Mouse (Mus musculus) lung, embryonic 15.5 days (tissue): Measurements from ENCODE around the gene Phactr1. TPM values are rescaled to one million over a fixed set of nuclear protein-coding genes. Genes with fewer than 3 reads are reported as not detected.

Experiments
- ATAC-seq: fragments of 200-750 bp; cut with Nextera tagmentation; 2 replicates; pipeline ENCODE4 v1.8.0; 2017; ENCODE audit warnings: moderate number of reproducible peaks, borderline replicate concordance; ENCODE audit not compliant: low FRiP score, low TSS enrichment; ENCODE audit errors: extremely low read depth
- H3K27ac ChIP-seq: fragments of 300-500 bp; sonication (generic); 2 replicates; pipeline ENCODE4 v1.5.1; 2015; ENCODE audit warnings: moderate library complexity, mild to moderate bottlenecking, inconsistent platforms
- H3K27me3 ChIP-seq: fragments of 300-500 bp; sonication (generic); 2 replicates; pipeline ENCODE4 v1.6.1; 2015; ENCODE audit warnings: inconsistent platforms
- H3K36me3 ChIP-seq: fragments of 300-500 bp; sonication (generic); 2 replicates; pipeline ENCODE4 v1.6.1; 2015; ENCODE audit warnings: inconsistent platforms
- H3K4me1 ChIP-seq: fragments of 300-500 bp; sonication (generic); 2 replicates; pipeline ENCODE4 v1.6.1; 2015; ENCODE audit warnings: inconsistent platforms
- H3K4me2 ChIP-seq: fragments of 300-500 bp; sonication (generic); 2 replicates; pipeline ENCODE4 v1.6.1; 2015; ENCODE audit warnings: inconsistent platforms, mild to moderate bottlenecking, moderate library complexity
- H3K4me3 ChIP-seq: fragments of 300-500 bp; sonication (generic); 2 replicates; pipeline ENCODE4 v1.5.1; 2015; ENCODE audit warnings: mild to moderate bottlenecking, inconsistent platforms
- H3K9ac ChIP-seq: fragments of 300-500 bp; sonication (generic); 2 replicates; pipeline ENCODE4 v1.6.1; 2015; ENCODE audit warnings: inconsistent platforms
- H3K9me3 ChIP-seq: fragments of 300-500 bp; sonication (generic); 2 replicates; pipeline ENCODE4 v1.6.1; 2016; ENCODE audit warnings: inconsistent platforms
- WGBS: fragments of 180-500 bp; shearing (Covaris S2); methylation state at CpG from one replicate; pipeline ENCODE4 v1.1.7; 2015; 5-methylcytosine and 5-hydroxymethylcytosine counted together
- polyA plus RNA-seq: library from polyadenylated mRNA; unstranded; fragments of >200 nt; fragmentation: Nextera tagmentation; extraction: Ambion mirVana; gene quantifications from 2 replicates; pipeline ENCODE4 v1.2.1, GENCODE M21; 2015

Gene Phactr1
- polyA plus RNA-seq, 1 experiment from 2014 or later = 6.4 TPM

DNA sequence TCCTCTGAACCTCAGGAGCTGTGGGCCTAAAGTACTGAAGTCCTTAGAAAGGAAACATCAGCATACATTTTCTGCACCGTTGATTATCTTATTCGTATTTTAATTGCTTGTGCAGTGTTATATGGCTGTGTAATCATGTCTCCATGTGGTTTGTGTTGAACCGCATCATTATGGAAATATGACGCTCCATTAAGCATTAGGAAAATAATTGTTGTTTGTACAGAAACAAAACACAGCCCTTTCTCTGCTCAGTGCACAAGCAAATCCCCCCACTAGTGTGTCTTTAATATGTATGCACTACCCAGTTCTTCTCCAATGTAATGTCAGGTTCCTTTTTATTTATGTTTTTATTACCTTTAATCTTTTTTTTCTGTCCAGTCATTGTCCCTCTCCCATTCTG lies 333.6 kb downstream of the Phactr1 start:
- ATAC-seq = no peak
- no peaks in the 10 kb centered on the region for H3K36me3 ChIP-seq
- no peak overlapping the region for H3K9ac ChIP-seq
- H3K9me3 ChIP-seq = no peaks in the 10 kb centered on the region
- H3K27ac ChIP-seq = no peak overlapping the region
- no peak overlapping the region for H3K4me2 ChIP-seq
- WGBS = 84% methylated on average over 4 of the region's 4 CpGs
- H3K27me3 ChIP-seq = no peaks in the 10 kb centered on the region
- H3K4me3 ChIP-seq = no peak overlapping the region
- H3K4me1 ChIP-seq = peaks cover 13% of the 10 kb centered on the region

DNA sequence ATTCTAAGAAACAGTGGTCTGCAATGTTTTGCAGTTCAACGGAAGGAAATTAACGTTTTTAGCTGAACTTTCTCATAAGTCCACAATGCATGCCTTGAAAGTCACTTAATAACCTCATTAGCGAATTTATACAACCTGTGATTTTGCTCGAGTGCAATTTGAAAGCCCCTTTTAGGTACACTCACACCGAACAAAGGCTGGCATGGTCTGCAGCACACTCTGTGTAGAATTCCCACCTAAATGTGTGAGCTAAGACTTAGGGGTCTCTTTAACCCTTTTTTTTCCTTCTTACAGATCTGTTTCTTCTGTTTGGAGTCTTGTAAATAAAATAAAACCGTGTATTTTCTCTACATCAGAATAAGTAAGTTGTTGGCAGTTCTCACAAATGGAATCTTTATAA lies 335.3 kb downstream of the Phactr1 start:
- peaks cover 8% of the 10 kb centered on the region; the same call in 1 of the 2 replicates for H3K4me1 ChIP-seq
- H3K9me3 ChIP-seq = no peaks in the 10 kb centered on the region
- no peak for ATAC-seq
- no peak overlapping the region for H3K4me2 ChIP-seq
- no peak overlapping the region for H3K4me3 ChIP-seq
- 77% methylated on average over 6 of the region's 6 CpGs for WGBS
- H3K36me3 ChIP-seq = no peaks in the 10 kb centered on the region
- H3K9ac ChIP-seq = no peak overlapping the region
- no peak overlapping the region for H3K27ac ChIP-seq
- no peaks in the 10 kb centered on the region for H3K27me3 ChIP-seq

DNA sequence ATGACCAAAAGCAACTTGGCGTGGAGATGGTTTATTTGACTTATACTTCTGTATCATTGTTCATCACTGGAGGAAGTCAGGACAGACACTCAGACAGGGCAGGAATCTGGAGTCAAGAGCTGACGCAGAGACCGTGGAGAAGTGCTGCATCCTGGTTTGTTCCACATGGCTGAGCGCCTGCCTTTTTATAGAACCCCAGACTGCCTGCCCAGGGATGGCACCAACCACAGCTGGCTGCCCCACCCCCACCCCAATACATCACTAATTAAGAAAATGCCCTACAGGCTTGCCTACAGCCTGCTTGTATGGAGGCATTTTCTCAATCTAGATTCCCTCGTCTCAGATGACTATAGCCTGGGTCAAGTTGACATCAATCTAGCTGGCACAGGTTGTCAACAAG lies 338.4 kb downstream of the Phactr1 start:
- Histone ChIP-seq H3K9me3 (no peaks in the 10 kb centered on the region), H3K27ac (no peak overlapping the region), H3K36me3 (no peaks in the 10 kb centered on the region), H3K9ac (no peak overlapping the region), H3K27me3 (no peaks in the 10 kb centered on the region), H3K4me3 (no peak overlapping the region), H3K4me1 (no peaks in the 10 kb centered on the region), H3K4me2 (no peak overlapping the region)
- 66% methylated on average over 5 of the region's 5 CpGs for WGBS
- ATAC-seq = no peak

DNA sequence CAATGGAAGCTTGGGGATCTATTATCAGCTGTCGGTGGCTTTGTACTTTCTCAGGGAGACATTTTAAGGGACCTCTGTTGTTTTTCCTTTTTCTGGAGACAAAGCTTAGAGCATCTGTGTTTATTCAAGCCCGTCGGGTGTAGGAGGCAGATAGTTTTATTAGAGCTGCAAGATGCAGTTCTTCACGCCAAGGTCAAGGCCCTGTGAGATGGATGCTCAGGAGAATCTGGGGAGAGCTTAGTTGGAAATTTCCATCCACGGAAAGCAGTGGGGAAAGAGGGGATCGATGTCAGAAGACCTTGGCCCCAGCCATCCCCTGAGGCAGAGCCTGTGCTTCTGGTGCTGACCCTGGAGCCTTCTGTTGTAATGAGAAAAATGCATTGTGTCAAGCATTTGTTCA lies 340.6 kb downstream of the Phactr1 start:
- H3K4me3 ChIP-seq = no peak overlapping the region
- ATAC-seq = no peak
- H3K9me3 ChIP-seq = no peaks in the 10 kb centered on the region
- no peak overlapping the region for H3K27ac ChIP-seq
- no peaks in the 10 kb centered on the region for H3K27me3 ChIP-seq
- H3K9ac ChIP-seq = no peak overlapping the region
- no peak overlapping the region for H3K4me2 ChIP-seq
- no peaks in the 10 kb centered on the region for H3K36me3 ChIP-seq
- H3K4me1 ChIP-seq = no peaks in the 10 kb centered on the region
- WGBS = 67% methylated on average over 6 of the region's 6 CpGs

DNA sequence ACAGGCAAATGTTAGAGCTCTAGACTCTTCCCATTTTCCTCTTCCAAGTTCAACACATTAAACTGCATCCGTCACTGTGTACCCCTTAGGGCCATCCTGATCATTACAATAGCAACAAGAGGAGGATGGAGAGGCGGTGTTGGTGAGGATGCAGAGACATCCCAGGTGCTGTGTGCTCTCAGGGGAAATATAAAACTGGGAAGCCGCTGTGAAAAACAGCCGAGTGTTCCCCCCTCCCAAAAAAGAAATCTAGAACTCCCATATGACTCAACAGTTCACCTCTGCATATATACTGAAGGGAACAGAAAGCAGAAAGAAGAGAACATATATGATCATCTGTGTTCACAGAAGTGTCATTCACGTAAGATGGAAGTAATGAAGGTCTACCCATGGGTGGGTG lies 342.6 kb downstream of the Phactr1 start:
- 89% methylated on average over 5 of the region's 5 CpGs for WGBS
- no peaks in the 10 kb centered on the region for H3K36me3 ChIP-seq
- H3K9ac ChIP-seq = no peak overlapping the region
- H3K4me1 ChIP-seq = no peaks in the 10 kb centered on the region
- H3K27ac ChIP-seq = no peak overlapping the region
- no peaks in the 10 kb centered on the region for H3K9me3 ChIP-seq
- no peak for ATAC-seq
- no peak overlapping the region for H3K4me3 ChIP-seq
- no peak overlapping the region for H3K4me2 ChIP-seq
- no peaks in the 10 kb centered on the region for H3K27me3 ChIP-seq

DNA sequence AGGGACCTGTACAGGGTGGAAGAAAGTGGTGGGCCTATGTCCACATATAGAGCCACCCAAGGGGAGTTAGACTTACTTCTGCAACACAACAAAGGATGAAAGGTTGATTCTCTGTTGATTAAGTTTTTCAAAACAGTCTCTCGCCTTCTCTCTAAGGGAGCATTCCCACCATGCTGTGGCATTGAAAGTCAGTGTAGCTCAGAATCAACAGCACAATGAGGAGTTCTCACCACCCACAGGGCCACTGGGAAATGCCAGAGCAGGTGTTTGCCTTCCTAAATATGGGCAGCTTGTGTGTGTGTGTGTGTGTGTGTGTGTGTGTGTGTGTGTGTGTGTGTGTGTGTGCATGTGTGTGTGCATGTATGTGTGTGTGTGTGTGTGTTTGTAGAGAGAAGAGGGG lies 347.1 kb downstream of the Phactr1 start:
- H3K4me3 ChIP-seq = no peak overlapping the region
- no peaks in the 10 kb centered on the region for H3K36me3 ChIP-seq
- no peak overlapping the region for H3K9ac ChIP-seq
- H3K4me2 ChIP-seq = no peak overlapping the region
- no peak for ATAC-seq
- WGBS = 68% methylated on average over 1 of the region's 1 CpGs
- no peaks in the 10 kb centered on the region for H3K4me1 ChIP-seq
- H3K27me3 ChIP-seq = no peaks in the 10 kb centered on the region
- no peaks in the 10 kb centered on the region for H3K9me3 ChIP-seq
- no peak overlapping the region for H3K27ac ChIP-seq

DNA sequence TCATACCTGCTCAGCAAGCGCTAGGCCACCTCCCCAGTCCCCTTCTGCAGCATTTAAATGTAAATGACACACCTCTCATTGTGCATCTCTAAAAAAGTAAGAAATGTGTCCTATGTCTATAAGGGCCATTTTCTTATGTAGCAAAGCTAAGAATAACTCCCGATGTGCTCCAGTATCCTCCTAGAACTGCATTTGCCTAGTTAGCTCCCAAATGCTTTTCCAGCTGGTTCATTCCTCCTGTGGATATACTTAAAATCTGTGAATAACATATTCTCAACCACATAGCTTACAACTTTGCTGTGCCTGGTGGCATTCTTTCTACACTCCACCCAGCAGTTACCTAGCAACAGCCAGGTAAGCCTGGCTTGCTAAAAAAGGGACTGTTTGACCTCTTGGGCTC lies 349.8 kb downstream of the Phactr1 start:
- no peak overlapping the region for H3K27ac ChIP-seq
- no peaks in the 10 kb centered on the region for H3K27me3 ChIP-seq
- no peak overlapping the region for H3K9ac ChIP-seq
- no peaks in the 10 kb centered on the region for H3K36me3 ChIP-seq
- WGBS = 78% methylated on average over 2 of the region's 2 CpGs
- no peak overlapping the region for H3K4me3 ChIP-seq
- H3K9me3 ChIP-seq = no peaks in the 10 kb centered on the region
- H3K4me2 ChIP-seq = no peak overlapping the region
- no peak for ATAC-seq
- H3K4me1 ChIP-seq = no peaks in the 10 kb centered on the region

DNA sequence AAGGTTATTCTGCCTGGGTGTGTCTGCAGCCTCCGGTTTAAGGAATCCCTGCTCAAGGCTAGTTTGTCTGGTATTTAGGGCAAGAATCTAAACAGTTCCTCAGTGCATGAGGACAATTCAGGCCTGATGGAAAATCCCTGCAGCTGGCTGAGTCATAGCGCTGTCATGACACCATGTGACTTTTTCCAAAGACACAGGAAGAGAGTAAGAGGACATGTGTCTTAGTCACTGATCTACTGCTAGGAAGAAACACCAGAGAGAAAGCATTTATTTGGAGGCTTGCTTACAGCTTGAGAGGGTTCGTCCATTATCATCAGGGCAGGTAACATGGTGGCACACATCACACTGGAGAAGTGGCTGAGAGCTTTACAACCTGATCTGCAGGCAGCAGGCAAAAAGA lies 352.0 kb downstream of the Phactr1 start:
- H3K9me3 ChIP-seq = no peaks in the 10 kb centered on the region
- no peak overlapping the region for H3K4me2 ChIP-seq
- 85% methylated on average over 3 of the region's 3 CpGs for WGBS
- H3K4me1 ChIP-seq = no peaks in the 10 kb centered on the region
- H3K9ac ChIP-seq = no peak overlapping the region
- no peaks in the 10 kb centered on the region for H3K27me3 ChIP-seq
- ATAC-seq = no peak
- H3K4me3 ChIP-seq = no peak overlapping the region
- H3K36me3 ChIP-seq = no peaks in the 10 kb centered on the region
- H3K27ac ChIP-seq = no peak overlapping the region

DNA sequence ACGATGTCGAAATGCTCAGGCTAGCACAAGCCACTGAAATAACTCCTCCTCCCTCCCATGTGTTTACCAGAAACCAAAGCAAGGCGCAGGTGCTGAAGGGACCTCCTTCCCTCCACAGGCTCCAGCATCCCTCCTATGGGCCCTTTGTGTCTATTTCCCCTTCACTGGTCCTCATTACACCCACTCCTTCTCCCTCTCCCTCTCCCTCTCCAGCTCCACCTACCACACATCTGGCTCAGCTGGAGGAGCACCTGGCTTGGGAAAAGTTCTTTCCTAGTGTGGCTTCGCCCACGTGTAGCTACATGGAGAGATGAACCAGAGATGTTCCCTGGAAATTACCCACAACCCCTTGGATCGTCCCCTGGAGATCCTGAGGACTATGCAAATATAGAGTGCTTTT lies 356.1 kb downstream of the Phactr1 start:
- 57% methylated on average over 6 of the region's 6 CpGs for WGBS
- no peaks in the 10 kb centered on the region for H3K9me3 ChIP-seq
- H3K27ac ChIP-seq = no peak overlapping the region
- no peaks in the 10 kb centered on the region for H3K36me3 ChIP-seq
- H3K4me2 ChIP-seq = no peak overlapping the region
- H3K9ac ChIP-seq = no peak overlapping the region
- H3K27me3 ChIP-seq = no peaks in the 10 kb centered on the region
- H3K4me3 ChIP-seq = no peak overlapping the region
- no peak for ATAC-seq
- no peaks in the 10 kb centered on the region for H3K4me1 ChIP-seq

DNA sequence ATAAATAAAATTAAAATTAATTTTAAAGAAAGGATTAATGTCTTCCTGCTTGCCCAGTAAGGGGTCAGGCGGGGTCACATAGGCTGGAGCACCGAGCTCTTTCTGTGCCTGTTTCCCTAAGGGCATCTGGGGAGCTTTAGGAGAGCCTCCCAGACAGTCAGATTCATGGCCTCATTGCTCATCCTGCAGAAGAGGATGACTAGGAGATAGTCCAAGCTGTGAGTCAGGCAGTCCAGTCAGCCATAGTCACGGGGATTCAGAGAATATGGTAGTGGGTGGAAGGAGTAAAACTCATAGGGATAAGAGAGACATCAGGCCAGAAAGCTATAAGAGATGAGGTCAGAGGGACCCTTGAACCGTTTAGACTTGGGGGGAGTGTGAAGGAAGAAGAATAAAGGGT lies 362.3 kb downstream of the Phactr1 start:
- Histone ChIP-seq H3K9ac (no peak overlapping the region), H3K4me1 (no peaks in the 10 kb centered on the region), H3K9me3 (no peaks in the 10 kb centered on the region), H3K27me3 (no peaks in the 10 kb centered on the region), H3K4me3 (no peak overlapping the region), H3K36me3 (no peaks in the 10 kb centered on the region), H3K27ac (no peak overlapping the region), H3K4me2 (no peak overlapping the region)
- no peak for ATAC-seq
- 69% methylated on average over 4 of the region's 4 CpGs for WGBS

DNA sequence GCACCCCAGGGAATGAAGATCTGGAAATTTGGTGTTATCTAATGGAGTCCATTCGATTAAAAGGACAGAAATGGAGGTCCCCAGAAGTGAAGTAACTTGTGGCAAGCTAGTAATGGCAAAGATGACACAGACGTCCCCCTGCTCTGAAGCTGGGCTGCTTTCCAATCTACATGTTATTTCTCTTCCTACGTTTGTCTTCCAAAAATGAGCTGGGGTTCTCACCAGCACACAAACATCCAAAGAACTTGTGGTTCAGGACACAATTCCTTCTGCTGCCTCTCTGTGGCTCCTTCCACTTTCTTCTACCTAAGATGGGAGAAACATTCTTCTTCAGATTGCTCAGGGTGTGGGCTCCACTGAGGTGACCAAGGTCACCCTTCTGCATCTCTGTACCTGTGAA lies 368.1 kb downstream of the Phactr1 start:
- Histone ChIP-seq H3K27ac (no peak overlapping the region), H3K4me3 (no peak overlapping the region), H3K36me3 (no peaks in the 10 kb centered on the region), H3K9me3 (no peaks in the 10 kb centered on the region), H3K4me2 (no peak overlapping the region), H3K4me1 (no peaks in the 10 kb centered on the region), H3K9ac (no peak overlapping the region), H3K27me3 (no peaks in the 10 kb centered on the region)
- 44% methylated on average over 3 of the region's 3 CpGs for WGBS
- no peak for ATAC-seq

DNA sequence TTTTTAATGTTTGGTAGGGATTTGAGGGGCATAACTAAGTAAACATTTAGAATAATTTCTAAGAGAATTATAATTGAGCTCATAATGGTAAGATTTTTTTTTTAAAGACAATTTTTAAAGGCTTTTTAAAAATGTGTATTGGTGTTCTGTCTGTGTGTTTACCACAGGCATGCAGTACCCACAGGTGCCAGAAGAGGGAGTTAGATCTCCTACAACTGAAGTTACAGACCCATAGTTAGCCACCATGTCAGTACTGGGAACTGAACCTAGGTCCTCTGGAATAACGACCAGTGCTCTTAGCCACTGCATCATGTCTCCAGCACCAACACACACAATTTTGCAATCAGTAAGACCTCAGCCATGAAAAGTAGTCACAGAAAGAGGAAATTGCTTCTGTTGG lies 372.8 kb downstream of the Phactr1 start:
- H3K9me3 ChIP-seq = no peaks in the 10 kb centered on the region
- H3K4me2 ChIP-seq = no peak overlapping the region
- H3K36me3 ChIP-seq = no peaks in the 10 kb centered on the region
- no peak overlapping the region for H3K9ac ChIP-seq
- H3K27me3 ChIP-seq = no peaks in the 10 kb centered on the region
- no peak overlapping the region for H3K27ac ChIP-seq
- 87% methylated on average over 1 of the region's 1 CpGs for WGBS
- no peak overlapping the region for H3K4me3 ChIP-seq
- no peak for ATAC-seq
- H3K4me1 ChIP-seq = no peaks in the 10 kb centered on the region

DNA sequence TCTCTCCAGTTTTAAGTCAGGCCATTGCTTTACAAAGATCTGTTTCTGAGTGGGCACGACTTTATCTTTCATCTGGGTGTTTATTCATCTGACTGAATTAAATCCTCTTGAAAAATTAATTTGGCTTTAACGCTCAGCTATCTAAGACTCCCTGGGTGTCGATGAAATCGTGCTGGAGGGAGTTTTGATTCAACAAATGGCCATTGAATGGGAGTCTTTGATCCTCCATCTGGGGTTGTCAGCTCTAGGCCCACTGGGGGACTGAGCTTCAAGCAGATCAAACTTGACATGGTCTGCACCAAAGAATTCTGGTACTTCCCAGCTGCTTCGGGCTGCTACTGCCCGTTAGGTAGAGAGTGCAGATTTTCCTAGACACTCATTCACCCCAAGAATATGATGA lies 374.7 kb downstream of the Phactr1 start:
- no peak for ATAC-seq
- no peaks in the 10 kb centered on the region for H3K36me3 ChIP-seq
- H3K9ac ChIP-seq = no peak overlapping the region
- no peak overlapping the region for H3K27ac ChIP-seq
- whole genome bisulfite sequencing = 37% methylated on average over 6 of the region's 6 CpGs
- no peaks in the 10 kb centered on the region for H3K9me3 ChIP-seq
- no peak overlapping the region for H3K4me3 ChIP-seq
- H3K4me2 ChIP-seq = no peak overlapping the region
- no peaks in the 10 kb centered on the region for H3K27me3 ChIP-seq
- no peaks in the 10 kb centered on the region for H3K4me1 ChIP-seq
